Mouse (Mus musculus) hindbrain, embryonic 12.5 days (tissue): ENCODE measurements around the gene Aldh1b1. TPM values are rescaled to one million over a fixed set of nuclear protein-coding genes. Genes with fewer than 3 reads are reported as not detected.

ENCODE experiments used
- ATAC-seq: fragments of 200-750 bp; cut with Nextera tagmentation; 2 replicates; pipeline ENCODE4 v1.8.0; 2017; ENCODE audit warnings: moderate TSS enrichment; ENCODE audit not compliant: low FRiP score
- H3K27ac ChIP-seq: fragments of 300-500 bp; sonication (generic); 2 replicates; pipeline ENCODE4 v1.5.1; 2016; ENCODE audit warnings: mild to moderate bottlenecking
- H3K27me3 ChIP-seq: fragments of 300-500 bp; sonication (generic); 2 replicates; pipeline ENCODE4 v1.6.1; 2016; ENCODE audit warnings: mild to moderate bottlenecking
- H3K36me3 ChIP-seq: fragments of 300-500 bp; sonication (generic); 2 replicates; pipeline ENCODE4 v1.6.1; 2016; ENCODE audit warnings: mild to moderate bottlenecking
- H3K4me1 ChIP-seq: fragments of 300-500 bp; sonication (generic); 2 replicates; pipeline ENCODE4 v1.6.1; 2016
- H3K4me2 ChIP-seq: fragments of 300-500 bp; sonication (generic); replicated peaks from 2 replicates; pipeline ENCODE4 v1.6.1; 2016; ENCODE audit warnings: mild to moderate bottlenecking
- H3K4me3 ChIP-seq: fragments of 300-500 bp; sonication (generic); 2 replicates; pipeline ENCODE4 v1.5.1; 2016; ENCODE audit warnings: mild to moderate bottlenecking
- H3K9ac ChIP-seq: fragments of 300-500 bp; sonication (generic); 2 replicates; pipeline ENCODE4 v1.6.1; 2016; ENCODE audit warnings: mild to moderate bottlenecking, moderate library complexity
- H3K9me3 ChIP-seq: fragments of 300-500 bp; sonication (generic); replicated peaks from 2 replicates; pipeline ENCODE4 v1.6.1; 2016; ENCODE audit warnings: mild to moderate bottlenecking
- WGBS: fragments of 180-500 bp; shearing (Covaris S2); methylation state at CpG from one replicate; pipeline ENCODE4 v1.1.7; 2016; 5-methylcytosine and 5-hydroxymethylcytosine counted together
- polyA plus RNA-seq: library from polyadenylated mRNA; unstranded; fragments of >200 nt; fragmentation: Nextera tagmentation; extraction: Ambion mirVana; gene quantifications from 2 replicates; pipeline ENCODE4 v1.2.1, GENCODE M21; 2016

Gene Aldh1b1
- polyA plus RNA-seq, 1 experiment from 2014 or later, result 7.6 TPM

GRCm38 (mm10) chr4:45788446-45789081 is 10.3 kb upstream of the Aldh1b1 start:
- H3K9me3 ChIP-seq, result no peaks in the 10 kb centered on the region
- peaks cover 18% of the 10 kb centered on the region for H3K4me1 ChIP-seq
- no peak overlapping the region for H3K4me2 ChIP-seq
- no peak overlapping the region for H3K27ac ChIP-seq
- no peak overlapping the region for H3K9ac ChIP-seq
- H3K4me3 ChIP-seq, result no peak overlapping the region
- peaks cover 4% of the 10 kb centered on the region; the same call in 1 of the 2 replicates for H3K27me3 ChIP-seq
- WGBS, result 84% methylated on average over 13 of the region's 13 CpGs
- H3K36me3 ChIP-seq, result no peaks in the 10 kb centered on the region
- ATAC-seq, result no peak

- Histone ChIP-seq H3K4me3 (no peak overlapping the region), H3K27ac (no peak overlapping the region), H3K9ac (no peak overlapping the region), H3K4me1 (peaks cover 18% of the 10 kb centered on the region), H3K4me2 (no peak overlapping the region), H3K9me3 (no peaks in the 10 kb centered on the region), H3K27me3 (peaks cover 4% of the 10 kb centered on the region; the same call in 1 of the 2 replicates), H3K36me3 (no peaks in the 10 kb centered on the region)
- 57% methylated on average over 13 of the region's 13 CpGs for WGBS
- peak; percentile 12; the same call in 1 of the 2 replicates for ATAC-seq
Observed at GRCm38 (mm10) chr4:45789263-45789958, 9.4 kb upstream of the Aldh1b1 start.

GRCm38 (mm10) chr4:45790018-45790417 is 8.8 kb upstream of the Aldh1b1 start:
- 68% methylated on average over 2 of the region's 2 CpGs for WGBS
- peaks cover 18% of the 10 kb centered on the region for H3K4me1 ChIP-seq
- H3K36me3 ChIP-seq, result no peaks in the 10 kb centered on the region
- peaks cover 4% of the 10 kb centered on the region; the same call in 1 of the 2 replicates for H3K27me3 ChIP-seq
- no peak overlapping the region for H3K27ac ChIP-seq
- ATAC-seq, result no peak
- no peaks in the 10 kb centered on the region for H3K9me3 ChIP-seq
- H3K4me3 ChIP-seq, result no peak overlapping the region
- H3K9ac ChIP-seq, result no peak overlapping the region
- no peak overlapping the region for H3K4me2 ChIP-seq

GRCm38 (mm10) chr4:45795191-45795811 is 3.5 kb upstream of the Aldh1b1 start:
- 5% methylated on average over 12 of the region's 12 CpGs for WGBS
- no peaks in the 10 kb centered on the region for H3K9me3 ChIP-seq
- H3K27ac ChIP-seq, result 0 out of 2 replicates have a peak overlapping the region, but pooled peaks have one; percentile 30
- H3K27me3 ChIP-seq, result peaks cover 3% of the 10 kb centered on the region; the same call in 1 of the 2 replicates
- H3K4me1 ChIP-seq, result peaks cover 19% of the 10 kb centered on the region
- H3K4me3 ChIP-seq, result peak overlapping the region; percentile 19
- peak; percentile 54 for ATAC-seq
- H3K36me3 ChIP-seq, result no peaks in the 10 kb centered on the region
- peak overlapping the region; percentile 49 for H3K9ac ChIP-seq
- H3K4me2 ChIP-seq, result peak overlapping the region; percentile 51

GRCm38 (mm10) chr4:45796760-45797159 is 2.1 kb upstream of the Aldh1b1 start:
- H3K4me1 ChIP-seq, result peaks cover 23% of the 10 kb centered on the region
- no peaks in the 10 kb centered on the region for H3K9me3 ChIP-seq
- no peak overlapping the region for H3K4me2 ChIP-seq
- H3K36me3 ChIP-seq, result no peaks in the 10 kb centered on the region
- no peak overlapping the region for H3K9ac ChIP-seq
- 69% methylated on average over 5 of the region's 5 CpGs for WGBS
- peaks cover 3% of the 10 kb centered on the region; the same call in 1 of the 2 replicates for H3K27me3 ChIP-seq
- H3K4me3 ChIP-seq, result no peak overlapping the region
- no peak overlapping the region for H3K27ac ChIP-seq
- ATAC-seq, result no peak

GRCm38 (mm10) chr4:45799956-45800537 is 1.2 kb downstream of the Aldh1b1 start:
- Histone ChIP-seq H3K27me3 (peaks cover 3% of the 10 kb centered on the region; the same call in 1 of the 2 replicates), H3K27ac (no peak overlapping the region), H3K4me3 (no peak overlapping the region), H3K9ac (no peak overlapping the region), H3K4me1 (peaks cover 23% of the 10 kb centered on the region), H3K36me3 (peaks cover 8% of the 10 kb centered on the region), H3K4me2 (no peak overlapping the region), H3K9me3 (no peaks in the 10 kb centered on the region)
- no peak for ATAC-seq
- WGBS, result 42% methylated on average over 3 of the region's 3 CpGs

GRCm38 (mm10) chr4:45802900-45803299 is 4.1 kb downstream of the Aldh1b1 start:
- no peak overlapping the region for H3K27ac ChIP-seq
- H3K27me3 ChIP-seq, result 0 out of 2 replicates have a peak, but pooled peaks cover 2% of the 10 kb centered on the region
- H3K4me2 ChIP-seq, result no peak overlapping the region
- H3K36me3 ChIP-seq, result peaks cover 8% of the 10 kb centered on the region
- no peak overlapping the region for H3K4me3 ChIP-seq
- ATAC-seq, result no peak
- H3K4me1 ChIP-seq, result peaks cover 19% of the 10 kb centered on the region; the same call in 1 of the 2 replicates
- H3K9me3 ChIP-seq, result no peaks in the 10 kb centered on the region
- no peak overlapping the region for H3K9ac ChIP-seq
- 89% methylated on average over 14 of the region's 14 CpGs for WGBS

- H3K4me3 ChIP-seq, result no peak overlapping the region
- ATAC-seq, result no peak
- H3K9me3 ChIP-seq, result no peaks in the 10 kb centered on the region
- H3K27ac ChIP-seq, result no peak overlapping the region
- H3K4me1 ChIP-seq, result peaks cover 6% of the 10 kb centered on the region; the same call in 1 of the 2 replicates
- H3K27me3 ChIP-seq, result 0 out of 2 replicates have a peak, but pooled peaks cover 2% of the 10 kb centered on the region
- H3K4me2 ChIP-seq, result no peak overlapping the region
- 34% methylated on average over 7 of the region's 7 CpGs for WGBS
- H3K36me3 ChIP-seq, result peaks cover 25% of the 10 kb centered on the region
- no peak overlapping the region for H3K9ac ChIP-seq
Observed at GRCm38 (mm10) chr4:45808034-45808433, 9.2 kb downstream of the Aldh1b1 start.

- Histone ChIP-seq H3K4me3 (no peak overlapping the region), H3K27ac (no peak overlapping the region), H3K36me3 (peaks cover 40% of the 10 kb centered on the region), H3K9me3 (no peaks in the 10 kb centered on the region), H3K4me2 (no peak overlapping the region), H3K27me3 (0 out of 2 replicates have a peak, but pooled peaks cover 2% of the 10 kb centered on the region), H3K9ac (no peak overlapping the region), H3K4me1 (peaks cover 13% of the 10 kb centered on the region)
- 16% methylated on average over 8 of the region's 8 CpGs for WGBS
- no peak for ATAC-seq
Observed at GRCm38 (mm10) chr4:45811250-45811649, 12.4 kb downstream of the Aldh1b1 start.

GRCm38 (mm10) chr4:45815542-45815941 is 16.7 kb downstream of the Aldh1b1 start:
- 23% methylated on average over 7 of the region's 7 CpGs for WGBS
- Histone ChIP-seq H3K4me1 (peaks cover 34% of the 10 kb centered on the region), H3K27ac (no peak overlapping the region), H3K9ac (no peak overlapping the region), H3K36me3 (peaks cover 31% of the 10 kb centered on the region), H3K27me3 (no peaks in the 10 kb centered on the region), H3K9me3 (no peaks in the 10 kb centered on the region), H3K4me2 (no peak overlapping the region), H3K4me3 (no peak overlapping the region)
- no peak for ATAC-seq

- H3K4me2 ChIP-seq, result peak overlapping the region; percentile 48
- H3K4me3 ChIP-seq, result peak overlapping the region; percentile 15
- no peaks in the 10 kb centered on the region for H3K9me3 ChIP-seq
- WGBS, result 10% methylated on average over 3 of the region's 4 CpGs
- H3K36me3 ChIP-seq, result peaks cover 16% of the 10 kb centered on the region
- peak; percentile 45 for ATAC-seq
- peak overlapping the region; percentile 54 for H3K9ac ChIP-seq
- H3K4me1 ChIP-seq, result peaks cover 61% of the 10 kb centered on the region
- peak overlapping the region; percentile 96 for H3K27ac ChIP-seq
- peaks cover 6% of the 10 kb centered on the region for H3K27me3 ChIP-seq
Observed at GRCm38 (mm10) chr4:45818814-45819207, 20.0 kb downstream of the Aldh1b1 start.
